ENCODE assay signal across 7 mouse cellular contexts in genomic region chr7:99483924-99484319, GRCm38 (mm10). TPM values are rescaled to one million over a fixed set of nuclear protein-coding genes. Genes with fewer than 3 reads are reported as not detected.
DNase-seq lines count a peak whose midpoint lies in the region; ATAC-seq and TF ChIP-seq lines count a peak whose summit lies in the region.

No protein-coding gene starts in this region.

- H3K4me3 ChIP-seq in lung, postnatal 0 days (ENCODE audit: low read depth, low read length) = no peak overlapping the region; the same call in 1 of the 2 replicates
- peak overlapping the region; percentile 58 for H3K4me3 ChIP-seq in forebrain, embryonic 15.5 days
- H3K4me3 ChIP-seq in liver, embryonic 13.5 days (replicated peaks) = peak overlapping the region; percentile 74
- H3K4me3 ChIP-seq in stomach, embryonic 16.5 days (replicated peaks; ENCODE audit: low read length) = peak overlapping the region; percentile 88

- no peak for DNase-seq in lung, postnatal 0 days (ENCODE audit: low spot score)
- no peak for DNase-seq in lung, postnatal 25 days (ENCODE audit: low spot score)
- no peak for DNase-seq in liver, embryonic 13.5 days
- no peak for DNase-seq in urinary bladder, postnatal 36 days (ENCODE audit: low spot score in 2 of 2)
- no peak for DNase-seq in thymus, postnatal 10 days (ENCODE audit: low spot score in 2 of 2)

- H3K27me3 ChIP-seq in lung, postnatal 0 days (replicated peaks; ENCODE audit: insufficient read depth, low read length) = no peaks in the 10 kb centered on the region
- H3K27me3 ChIP-seq in forebrain, embryonic 15.5 days = peaks cover 4% of the 10 kb centered on the region; the same call in 1 of the 2 replicates
- no peaks in the 10 kb centered on the region for H3K27me3 ChIP-seq in liver, embryonic 13.5 days
- H3K27me3 ChIP-seq in stomach, embryonic 16.5 days (ENCODE audit: control insufficient read depth, insufficient read depth, low read length) = no peaks in the 10 kb centered on the region

- no peak overlapping the region for H3K9ac ChIP-seq in lung, postnatal 0 days (replicated peaks; ENCODE audit: low read depth)
- no peak overlapping the region for H3K9ac ChIP-seq in forebrain, embryonic 15.5 days (replicated peaks)
- peak overlapping the region; percentile 18; the same call in 1 of the 2 replicates for H3K9ac ChIP-seq in liver, embryonic 13.5 days
- H3K9ac ChIP-seq in stomach, embryonic 16.5 days (ENCODE audit: low read length) = no peak overlapping the region

- peaks cover 11% of the 10 kb centered on the region for H3K4me1 ChIP-seq in lung, postnatal 0 days (ENCODE audit: insufficient read depth, low read depth, low read length)
- peaks cover 37% of the 10 kb centered on the region for H3K4me1 ChIP-seq in forebrain, embryonic 15.5 days
- peaks cover 44% of the 10 kb centered on the region for H3K4me1 ChIP-seq in liver, embryonic 13.5 days (replicated peaks)
- peaks cover 37% of the 10 kb centered on the region for H3K4me1 ChIP-seq in stomach, embryonic 16.5 days (ENCODE audit: control insufficient read depth, insufficient read depth, low read length)

- 0 out of 2 replicates have a peak overlapping the region, but pooled peaks have one; percentile 16 for H3K27ac ChIP-seq in lung, postnatal 0 days (ENCODE audit: low read length)
- no peak overlapping the region; the same call in 1 of the 2 replicates for H3K27ac ChIP-seq in forebrain, embryonic 15.5 days (replicated peaks)
- H3K27ac ChIP-seq in liver, embryonic 13.5 days = no peak overlapping the region; the same call in 1 of the 2 replicates
- peak overlapping the region; percentile 43 for H3K27ac ChIP-seq in stomach, embryonic 16.5 days (ENCODE audit: low read length)

- 44% methylated on average over 8 of the region's 8 CpGs for WGBS in lung, postnatal 0 days
- 47% methylated on average over 8 of the region's 8 CpGs for WGBS in forebrain, embryonic 15.5 days
- 44% methylated on average over 8 of the region's 8 CpGs for WGBS in liver, embryonic 13.5 days (ENCODE audit: insufficient replicate concordance)
- 41% methylated on average over 8 of the region's 8 CpGs for WGBS in stomach, embryonic 16.5 days

- ATAC-seq in lung, postnatal 0 days = 0 out of 2 replicates have a peak, but pooled peaks have one; percentile 0
- peak; percentile 47 for ATAC-seq in forebrain, embryonic 15.5 days (replicated peaks)
- ATAC-seq in liver, embryonic 13.5 days (ENCODE audit: low read depth) = peak; percentile 8; the same call in 1 of the 2 replicates
- no peak for ATAC-seq in stomach, embryonic 16.5 days (ENCODE audit: insufficient read depth, low FRiP score)

- H3K36me3 ChIP-seq in lung, postnatal 0 days (ENCODE audit: insufficient read depth, low read length) = peaks cover 29% of the 10 kb centered on the region
- H3K36me3 ChIP-seq in forebrain, embryonic 15.5 days = peaks cover 35% of the 10 kb centered on the region
- H3K36me3 ChIP-seq in liver, embryonic 13.5 days = peaks cover 39% of the 10 kb centered on the region
- H3K36me3 ChIP-seq in stomach, embryonic 16.5 days (ENCODE audit: control insufficient read depth, insufficient read depth, low read length) = peaks cover 29% of the 10 kb centered on the region

- peak overlapping the region; percentile 35 for H3K4me2 ChIP-seq in lung, postnatal 0 days (replicated peaks; ENCODE audit: low read depth, low read length)
- H3K4me2 ChIP-seq in forebrain, embryonic 15.5 days (replicated peaks) = peak overlapping the region; percentile 46
- peak overlapping the region; percentile 61 for H3K4me2 ChIP-seq in liver, embryonic 13.5 days
- H3K4me2 ChIP-seq in stomach, embryonic 16.5 days (ENCODE audit: low read depth, low read length) = peak overlapping the region; percentile 54

- no peaks in the 10 kb centered on the region for H3K9me3 ChIP-seq in lung, postnatal 0 days (ENCODE audit: low read length)
- H3K9me3 ChIP-seq in forebrain, embryonic 15.5 days = no peaks in the 10 kb centered on the region
- H3K9me3 ChIP-seq in liver, embryonic 13.5 days (replicated peaks) = no peaks in the 10 kb centered on the region
- no peaks in the 10 kb centered on the region for H3K9me3 ChIP-seq in stomach, embryonic 16.5 days (replicated peaks; ENCODE audit: control insufficient read depth, low read length)

- no peak for TF ChIP-seq EP300 in lung, postnatal 0 days (IDR thresholded peaks at IDR 0.05)

- TF ChIP-seq CTCF in lung, postnatal 0 days (IDR thresholded peaks at IDR 0.05) = no peak

RNA-seq across cellular contexts. Expression of gene Rps3, which starts 0.4 kb away (rescaled TPM):
- 594 and 625 TPM in 2 replicates for polyA plus RNA-seq in lung, postnatal 0 days (2015; fragmentation: Nextera tagmentation; extraction: Ambion mirVana)
- 553 and 561 TPM in 2 replicates for polyA plus RNA-seq in forebrain, embryonic 15.5 days (2015; fragmentation: Nextera tagmentation; extraction: Ambion mirVana)
- 741 and 746 TPM in 2 replicates for polyA plus RNA-seq in liver, embryonic 13.5 days (2015; fragmentation: Nextera tagmentation; extraction: Ambion mirVana)
- polyA plus RNA-seq in stomach, embryonic 16.5 days (2015; fragmentation: Nextera tagmentation; extraction: Ambion mirVana) = 699 and 743 TPM in 2 replicates

RNA-seq across cellular contexts. Expression of gene Klhl35, which starts 18.1 kb away (rescaled TPM):
- polyA plus RNA-seq in lung, postnatal 0 days (2015; fragmentation: Nextera tagmentation; extraction: Ambion mirVana) = 1.2 and 1.8 TPM in 2 replicates
- 3.8 and 7.1 TPM in 2 replicates for polyA plus RNA-seq in forebrain, embryonic 15.5 days (2015; fragmentation: Nextera tagmentation; extraction: Ambion mirVana)
- 0.12 and 0.21 TPM in 2 replicates for polyA plus RNA-seq in liver, embryonic 13.5 days (2015; fragmentation: Nextera tagmentation; extraction: Ambion mirVana)
- 0.14 and 0.34 TPM in 2 replicates for polyA plus RNA-seq in stomach, embryonic 16.5 days (2015; fragmentation: Nextera tagmentation; extraction: Ambion mirVana)

RNA-seq across cellular contexts. Expression of gene Arrb1, which starts 51.3 kb away (rescaled TPM):
- polyA plus RNA-seq in lung, postnatal 0 days (2015; fragmentation: Nextera tagmentation; extraction: Ambion mirVana) = 21.7 and 25.7 TPM in 2 replicates
- polyA plus RNA-seq in forebrain, embryonic 15.5 days (2015; fragmentation: Nextera tagmentation; extraction: Ambion mirVana) = 14.3 and 15.1 TPM in 2 replicates
- polyA plus RNA-seq in liver, embryonic 13.5 days (2015; fragmentation: Nextera tagmentation; extraction: Ambion mirVana) = 96.5 and 121 TPM in 2 replicates
- polyA plus RNA-seq in stomach, embryonic 16.5 days (2015; fragmentation: Nextera tagmentation; extraction: Ambion mirVana) = 12.6 and 13.6 TPM in 2 replicates

Comparison
In these comparisons a context has a peak if more than half of its experiments do, and no peak if none do; other contexts are left out.
1. H3K27ac ChIP-seq: peak in lung, postnatal 0 days (single experiment) and stomach, embryonic 16.5 days (single experiment); none in forebrain, embryonic 15.5 days (single experiment) and liver, embryonic 13.5 days (single experiment).
2. Peak in every context shown above with its lines, with median percentiles within 50 percentile points of each other: H3K4me2 ChIP-seq.